25 mouse cellular contexts compared by ENCODE assay signal in genomic region chr13:94429567-94429966, GRCm38 (mm10).
DNase-seq lines count a peak whose midpoint lies in the region; ATAC-seq and TF ChIP-seq lines count a peak whose summit lies in the region.
"Had no signal": no experiment of that assay in that cellular context is flagged by ENCODE, and none has a peak within 500 bp of the region (broad histone marks: within the 10 kb centered on the region; RNA-seq: fewer than 3 reads in every experiment).

No protein-coding gene starts in this region.

- dilution Hi-C loops in CH12.LX (cut with MboI; ENCODE audit: extremely low pct_ligation_motif_present, extremely low pct_unique_long_range_greater_than_20kb, low sequenced_read_pairs), result no loop called here

- TF ChIP-seq CTCF in layer of hippocampus, adult 2 months (conservative IDR thresholded peaks at IDR 0.05), result 0 out of 2 replicates have a peak, but pooled peaks have one; percentile 8
- no peak for TF ChIP-seq CTCF in CH12.LX (conservative IDR thresholded peaks at IDR 0.05 in 1 of 2, IDR thresholded peaks at IDR 0.05 in 1 of 2; ENCODE audit: low read depth in 2 of 2, low read length in 2 of 2)

- DNase-seq in layer of hippocampus, adult 2 months (ENCODE audit: low spot score in 2 of 2), result no peak
- DNase-seq in layer of hippocampus, postnatal 14 days (ENCODE audit: low spot score in 2 of 2), result no peak
- DNase-seq in CH12.LX (ENCODE audit: extremely low read depth), result peak; percentile 21
- peak; percentile 28 for DNase-seq in splenic B cell, adult 2 months (ENCODE audit: low read depth, low spot score)
- DNase-seq in left cerebral cortex, adult 9 months (ENCODE audit: low spot score in 2 of 2), result no peak
- DNase-seq in limb, embryonic 10.5 days (ENCODE audit: low spot score), result no peak
- DNase-seq: adrenal gland, postnatal 10 days; cerebellum, adult 11 months; cerebellum, adult 2 months; cerebellum, adult 9-11 months; cerebellum, postnatal 25 days; gastrocnemius, postnatal 25 days; heart, adult 18-20 months; heart, postnatal 14 days; heart, postnatal 4 days had no signal

- peaks cover 3% of the 10 kb centered on the region for H3K9me3 ChIP-seq in CH12.LX (replicated peaks; ENCODE audit: low read length)
- H3K9me3 ChIP-seq in intestine, embryonic 16.5 days (ENCODE audit: control insufficient read depth, low read length), result 0 out of 2 replicates have a peak, but pooled peaks cover 4% of the 10 kb centered on the region
- no peaks in the 10 kb centered on the region for H3K9me3 ChIP-seq in liver, embryonic 12.5 days (replicated peaks)
- H3K9me3 ChIP-seq in limb, embryonic 10.5 days (replicated peaks), result no peaks in the 10 kb centered on the region
- H3K9me3 ChIP-seq: embryonic facial prominence, embryonic 12.5 days; embryonic facial prominence, embryonic 15.5 days; forebrain, embryonic 15.5 days had no signal

- TF ChIP-seq EP300 in CH12.LX (IDR thresholded peaks at IDR 0.05; ENCODE audit: low read length), result no peak

- no peak for TF ChIP-seq RAD21 in CH12.LX (IDR thresholded peaks at IDR 0.05; ENCODE audit: low read depth, low read length)

- no peak overlapping the region for H3K4me3 ChIP-seq in layer of hippocampus, adult 2 months
- H3K4me3 ChIP-seq in CH12.LX (replicated peaks in 1 of 3; ENCODE audit: low read depth in 2 of 3, low read length in 2 of 3, poor library complexity in 1 of 3), result no peak overlapping the region
- H3K4me3 ChIP-seq in intestine, embryonic 16.5 days (ENCODE audit: low read length), result no peak overlapping the region
- H3K4me3 ChIP-seq in liver, embryonic 12.5 days, result no peak overlapping the region
- H3K4me3 ChIP-seq in limb, embryonic 10.5 days, result no peak overlapping the region
- H3K4me3 ChIP-seq: embryonic facial prominence, embryonic 12.5 days; embryonic facial prominence, embryonic 15.5 days; forebrain, embryonic 15.5 days; heart, embryonic 13.5 days had no signal

- H3K9ac ChIP-seq in CH12.LX (ENCODE audit: insufficient read depth, low read depth), result no peak overlapping the region
- no peak overlapping the region for H3K9ac ChIP-seq in intestine, embryonic 16.5 days (ENCODE audit: low read depth, low read length)
- H3K9ac ChIP-seq in liver, embryonic 12.5 days, result no peak overlapping the region
- H3K9ac ChIP-seq: embryonic facial prominence, embryonic 12.5 days; embryonic facial prominence, embryonic 15.5 days; forebrain, embryonic 15.5 days; heart, embryonic 13.5 days; hindbrain, embryonic 14.5 days had no signal

- in situ Hi-C loops in CH12.LX (cut with MboI; ENCODE audit: low pct_ligation_motif_present, low pct_unique_long_range_greater_than_20kb, low sequenced_read_pairs), result no loop called here

- no peaks in the 10 kb centered on the region for H3K79me2 ChIP-seq in CH12.LX (replicated peaks; ENCODE audit: control insufficient read depth, extremely low read depth, insufficient read depth, poor library complexity, severe bottlenecking)

- H3K4me1 ChIP-seq in CH12.LX (ENCODE audit: control insufficient read depth in 1 of 2, insufficient read depth in 2 of 2), result peaks cover 0 to 11% of the 10 kb centered on the region in 2 experiments; a peak in 2 of 4 replicates
- peaks cover 9% of the 10 kb centered on the region; the same call in 1 of the 2 replicates for H3K4me1 ChIP-seq in intestine, embryonic 16.5 days (ENCODE audit: control insufficient read depth, insufficient read depth, low read length)
- H3K4me1 ChIP-seq in liver, embryonic 12.5 days, result no peaks in the 10 kb centered on the region
- 0 out of 2 replicates have a peak, but pooled peaks cover 2% of the 10 kb centered on the region for H3K4me1 ChIP-seq in limb, embryonic 10.5 days
- H3K4me1 ChIP-seq: embryonic facial prominence, embryonic 12.5 days; embryonic facial prominence, embryonic 15.5 days; forebrain, embryonic 15.5 days; heart, embryonic 13.5 days had no signal

- WGBS in intestine, embryonic 16.5 days, result 79% methylated on average over 2 of the region's 2 CpGs
- WGBS in liver, embryonic 12.5 days (ENCODE audit: insufficient replicate concordance), result 79% methylated on average over 2 of the region's 2 CpGs
- WGBS in limb, embryonic 10.5 days, result 86% methylated on average over 2 of the region's 2 CpGs

- H3K27ac ChIP-seq in layer of hippocampus, adult 2 months, result no peak overlapping the region
- H3K27ac ChIP-seq in CH12.LX (ENCODE audit: insufficient read depth, low read depth), result no peak overlapping the region
- H3K27ac ChIP-seq in intestine, embryonic 16.5 days (ENCODE audit: low read length), result no peak overlapping the region
- no peak overlapping the region for H3K27ac ChIP-seq in liver, embryonic 12.5 days
- no peak overlapping the region for H3K27ac ChIP-seq in limb, embryonic 10.5 days
- H3K27ac ChIP-seq: embryonic facial prominence, embryonic 12.5 days; embryonic facial prominence, embryonic 15.5 days; forebrain, embryonic 15.5 days; heart, embryonic 13.5 days; hindbrain, embryonic 14.5 days; hindbrain, postnatal 0 days had no signal

- no peaks in the 10 kb centered on the region for H3K27me3 ChIP-seq in CH12.LX (replicated peaks)
- no peaks in the 10 kb centered on the region for H3K27me3 ChIP-seq in intestine, embryonic 16.5 days (replicated peaks; ENCODE audit: control insufficient read depth, insufficient read depth, low read length)
- H3K27me3 ChIP-seq in splenic B cell, adult 2 months (ENCODE audit: control insufficient read depth, insufficient read depth, low read length, poor library complexity, severe bottlenecking), result no peaks in the 10 kb centered on the region
- H3K27me3 ChIP-seq in liver, embryonic 12.5 days (replicated peaks), result no peaks in the 10 kb centered on the region
- no peaks in the 10 kb centered on the region for H3K27me3 ChIP-seq in limb, embryonic 10.5 days (ENCODE audit: low read depth, poor library complexity, severe bottlenecking)
- H3K27me3 ChIP-seq: embryonic facial prominence, embryonic 12.5 days; embryonic facial prominence, embryonic 15.5 days; forebrain, embryonic 15.5 days; heart, embryonic 13.5 days; Patski had no signal

- no peak overlapping the region for H3K4me2 ChIP-seq in CH12.LX (ENCODE audit: insufficient read depth, low read depth, poor library complexity, severe bottlenecking)
- no peak overlapping the region for H3K4me2 ChIP-seq in intestine, embryonic 16.5 days (ENCODE audit: low read depth, low read length)
- no peak overlapping the region for H3K4me2 ChIP-seq in liver, embryonic 12.5 days
- H3K4me2 ChIP-seq: embryonic facial prominence, embryonic 12.5 days; embryonic facial prominence, embryonic 15.5 days; forebrain, embryonic 15.5 days; heart, embryonic 13.5 days; hindbrain, embryonic 14.5 days had no signal

- ATAC-seq in intestine, embryonic 16.5 days, result peak; percentile 56
- no peak for ATAC-seq in liver, embryonic 12.5 days
- ATAC-seq: CD4-positive, CD25-positive, alpha-beta regulatory T cell, adult 4 months; forebrain, embryonic 15.5 days; hindbrain, postnatal 0 days; Patski had no signal

- H3K36me3 ChIP-seq in CH12.LX (replicated peaks in 1 of 2; ENCODE audit: control insufficient read depth in 1 of 2, insufficient read depth in 1 of 2, low read length in 1 of 2), result peaks cover 26 to 62% of the 10 kb centered on the region in 2 experiments
- peaks cover 6% of the 10 kb centered on the region; the same call in 1 of the 2 replicates for H3K36me3 ChIP-seq in intestine, embryonic 16.5 days (ENCODE audit: control insufficient read depth, insufficient read depth, low read length)
- H3K36me3 ChIP-seq in splenic B cell, adult 2 months (ENCODE audit: control insufficient read depth, insufficient read depth, low read length, poor library complexity, severe bottlenecking), result no peaks in the 10 kb centered on the region
- peaks cover 33% of the 10 kb centered on the region for H3K36me3 ChIP-seq in liver, embryonic 12.5 days
- peaks cover 28% of the 10 kb centered on the region for H3K36me3 ChIP-seq in limb, embryonic 10.5 days

- TF ChIP-seq POLR2A in CH12.LX (IDR thresholded peaks at IDR 0.05; ENCODE audit: low read depth, low read length), result no peak

TF ChIP-seq in CH12.LX, 34 proteins besides CTCF, POLR2A, EP300 and RAD21:
- TF ChIP-seq MYC (IDR thresholded peaks at IDR 0.05; ENCODE audit: low read depth, low read length), result no peak
- no peak for TF ChIP-seq ELF1 (IDR thresholded peaks at IDR 0.05; ENCODE audit: low read depth, low read length)
- TF ChIP-seq TBP (conservative IDR thresholded peaks at IDR 0.05; ENCODE audit: low read depth, low read length), result no peak
- TF ChIP-seq JUN (IDR thresholded peaks at IDR 0.05; ENCODE audit: insufficient read depth, low read depth, low read length), result no peak
- TF ChIP-seq RCOR1 (conservative IDR thresholded peaks at IDR 0.05; ENCODE audit: low read depth, low read length), result no peak
- TF ChIP-seq TCF12 (IDR thresholded peaks at IDR 0.05; ENCODE audit: low read depth, low read length), result no peak
- no peak for TF ChIP-seq CHD2 (IDR thresholded peaks at IDR 0.05; ENCODE audit: low read length)
- no peak for TF ChIP-seq SIN3A (IDR thresholded peaks at IDR 0.05; ENCODE audit: low read length)
- TF ChIP-seq IRF4 (IDR thresholded peaks at IDR 0.05; ENCODE audit: low read depth, low read length), result no peak

Comparison
In these comparisons a context has a peak if more than half of its experiments do, and no peak if none do; other contexts are left out.
1. DNase-seq: peak in CH12.LX (single experiment) and splenic B cell, adult 2 months (single experiment); none in layer of hippocampus, adult 2 months (0 of 2), layer of hippocampus, postnatal 14 days (0 of 2), left cerebral cortex, adult 9 months (0 of 2) and limb, embryonic 10.5 days (single experiment).